15 mouse cellular contexts compared by ENCODE assay signal in genomic region chr2:168147722-168148432, GRCm38 (mm10). TPM values are rescaled to one million over a fixed set of nuclear protein-coding genes. Genes with fewer than 3 reads are reported as not detected.
A peak's percentile ranks its signal among the peaks of the same experiment; 100 is the strongest.
DNase-seq lines count a peak whose midpoint lies in the region; ATAC-seq and TF ChIP-seq lines count a peak whose summit lies in the region.
"Had no signal": no experiment of that assay in that cellular context is flagged by ENCODE, and none has a peak within 500 bp of the region (broad histone marks: within the 10 kb centered on the region; RNA-seq: fewer than 3 reads in every experiment).

No protein-coding gene starts in this region.

- peak; percentile 47 for ATAC-seq in liver, embryonic 13.5 days (ENCODE audit: low read depth)
- ATAC-seq: midbrain, embryonic 16.5 days had no signal

- H3K27ac ChIP-seq in heart, embryonic 10.5 days: peak overlapping the region; percentile 43
- H3K27ac ChIP-seq in ES-Bruce4 (ENCODE audit: insufficient read depth, low read length): no peak overlapping the region
- H3K27ac ChIP-seq in liver, embryonic 13.5 days: peak overlapping the region; percentile 34; the same call in 1 of the 2 replicates
- H3K27ac ChIP-seq: embryonic facial prominence, embryonic 13.5 days; forebrain, embryonic 10.5 days had no signal

- no peak overlapping the region for H3K4me2 ChIP-seq in liver, embryonic 13.5 days
- H3K4me2 ChIP-seq: embryonic facial prominence, embryonic 13.5 days had no signal

- WGBS in heart, embryonic 10.5 days: 74% methylated on average over 22 of the region's 22 CpGs
- 63% methylated on average over 22 of the region's 22 CpGs for WGBS in liver, embryonic 13.5 days (ENCODE audit: insufficient replicate concordance)

- peaks cover 61% of the 10 kb centered on the region for H3K4me1 ChIP-seq in heart, embryonic 10.5 days
- peaks cover 12% of the 10 kb centered on the region for H3K4me1 ChIP-seq in ES-Bruce4 (ENCODE audit: control insufficient read depth, insufficient read depth, low read length)
- peaks cover 20% of the 10 kb centered on the region for H3K4me1 ChIP-seq in liver, embryonic 13.5 days (replicated peaks)

- no peaks in the 10 kb centered on the region for H3K27me3 ChIP-seq in heart, embryonic 10.5 days (ENCODE audit: insufficient read depth, poor library complexity, severe bottlenecking)
- no peaks in the 10 kb centered on the region for H3K27me3 ChIP-seq in ES-Bruce4 (ENCODE audit: control insufficient read depth, insufficient read depth, low read length, poor library complexity, severe bottlenecking)
- no peaks in the 10 kb centered on the region for H3K27me3 ChIP-seq in liver, embryonic 13.5 days
- H3K27me3 ChIP-seq: embryonic facial prominence, embryonic 13.5 days had no signal

- TF ChIP-seq POLR2A in ES-Bruce4 (IDR thresholded peaks at IDR 0.05; ENCODE audit: insufficient read depth, low read length): no peak

- no peak for TF ChIP-seq CTCF in ES-Bruce4 (IDR thresholded peaks at IDR 0.05; ENCODE audit: low read depth, low read length)

- no peaks in the 10 kb centered on the region for H3K36me3 ChIP-seq in heart, embryonic 10.5 days
- no peaks in the 10 kb centered on the region for H3K36me3 ChIP-seq in ES-Bruce4 (ENCODE audit: control insufficient read depth, insufficient read depth, low read length, poor library complexity, severe bottlenecking)
- H3K36me3 ChIP-seq in liver, embryonic 13.5 days: no peaks in the 10 kb centered on the region
- H3K36me3 ChIP-seq: embryonic facial prominence, embryonic 13.5 days; forebrain, embryonic 10.5 days had no signal

- TF ChIP-seq EP300 in ES-Bruce4 (IDR thresholded peaks at IDR 0.05; ENCODE audit: insufficient read depth, low read depth, low read length): no peak

- H3K4me3 ChIP-seq in heart, embryonic 10.5 days: no peak overlapping the region
- peak overlapping the region; percentile 36 for H3K4me3 ChIP-seq in ES-Bruce4 (ENCODE audit: low read depth, low read length)
- no peak overlapping the region for H3K4me3 ChIP-seq in liver, embryonic 13.5 days (replicated peaks)
- H3K4me3 ChIP-seq: embryonic facial prominence, embryonic 13.5 days; forebrain, embryonic 10.5 days had no signal

- intact Hi-C loops in heart, postnatal 36 days (cut with DNase I): no loop called here

- DNase-seq in heart, embryonic 10.5 days (ENCODE audit: low spot score): no peak
- DNase-seq in heart, postnatal 36 days: no peak
- peak; percentile 80 for DNase-seq in kidney, postnatal 10 days
- no peak for DNase-seq in liver, embryonic 13.5 days
- no peak for DNase-seq in right cerebral cortex, postnatal 36 days (ENCODE audit: low spot score in 2 of 2)
- no peak for DNase-seq in layer of hippocampus, adult 11-12 months (ENCODE audit: low spot score)
- DNase-seq in layer of hippocampus, adult 9-10 months (ENCODE audit: low spot score): no peak
- DNase-seq: heart, adult 18-20 months; heart, postnatal 10 days; lung, postnatal 10 days had no signal

- H3K9me3 ChIP-seq in heart, embryonic 10.5 days: no peaks in the 10 kb centered on the region
- no peaks in the 10 kb centered on the region for H3K9me3 ChIP-seq in ES-Bruce4 (replicated peaks; ENCODE audit: control insufficient read depth, insufficient read depth, low read length, poor library complexity, severe bottlenecking)
- no peaks in the 10 kb centered on the region for H3K9me3 ChIP-seq in liver, embryonic 13.5 days (replicated peaks)
- H3K9me3 ChIP-seq: embryonic facial prominence, embryonic 13.5 days; forebrain, embryonic 10.5 days; G1E had no signal

- peak overlapping the region; percentile 17 for H3K9ac ChIP-seq in ES-Bruce4 (ENCODE audit: low read depth, poor library complexity, severe bottlenecking)
- H3K9ac ChIP-seq in liver, embryonic 13.5 days: no peak overlapping the region; the same call in 1 of the 2 replicates
- H3K9ac ChIP-seq: embryonic facial prominence, embryonic 13.5 days had no signal

RNA-seq across cellular contexts. Expression of gene Adnp, which starts 59.0 kb away (rescaled TPM):
- polyA plus RNA-seq in heart, embryonic 10.5 days (2016; fragmentation: Nextera tagmentation; extraction: Ambion mirVana): 2.2 and 2.5 TPM in 2 replicates
- total RNA-seq in heart, postnatal 36 days (2021): 10 to 100 TPM; 32.6 to 33.2 TPM
- 72.7 and 87.5 TPM in 2 replicates for polyA plus RNA-seq in ES-Bruce4 (2011; ENCODE audit: insufficient read depth, insufficient read length, low read depth, missing spikeins)
- 0.71 and 0.91 TPM in 2 replicates for polyA plus RNA-seq in liver, embryonic 13.5 days (2015; fragmentation: Nextera tagmentation; extraction: Ambion mirVana)

Comparison
In these comparisons a context has a peak if more than half of its experiments do, and no peak if none do; other contexts are left out.
1. RNA of gene Adnp, which starts 59.0 kb away (polyA plus RNA-seq): 72.7 to 87.5 TPM in ES-Bruce4; 2.2 to 2.5 TPM in heart, embryonic 10.5 days and 0.71 to 0.91 TPM in liver, embryonic 13.5 days; every median in the first group is over 10 times any median in the second.